In the genomic region with DNA sequence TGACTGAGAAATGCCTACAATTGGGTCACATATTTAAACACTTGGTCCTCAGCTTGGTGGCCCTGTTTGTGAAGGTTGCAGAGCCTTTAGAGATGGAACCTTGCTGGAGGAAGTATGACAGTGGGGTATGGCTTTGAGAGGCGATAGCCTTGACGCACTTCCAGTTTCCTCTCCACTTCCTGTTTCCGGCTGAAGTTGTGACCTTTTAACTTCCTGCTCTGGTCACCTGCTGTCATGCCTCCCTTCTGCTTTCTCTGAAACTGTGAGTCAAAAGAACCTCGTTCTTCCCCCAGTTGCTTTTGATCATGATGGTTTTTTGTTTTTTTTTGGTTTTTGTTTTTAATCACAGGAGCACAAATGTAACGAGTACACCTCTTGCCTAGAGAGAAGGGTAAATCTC, we compare ENCODE assay signal across 22 mouse cellular contexts.
DNase-seq lines count a peak whose midpoint lies in the region; ATAC-seq and TF ChIP-seq lines count a peak whose summit lies in the region.
"Had no signal": no experiment of that assay in that cellular context is flagged by ENCODE, and none has a peak within 500 bp of the region (broad histone marks: within the 10 kb centered on the region; RNA-seq: fewer than 3 reads in every experiment).

No protein-coding gene starts in this region.

- no peak overlapping the region for H3K4me2 ChIP-seq in neural tube, embryonic 15.5 days
- H3K4me2 ChIP-seq: heart, embryonic 12.5 days; hindbrain, embryonic 15.5 days had no signal

- peak; percentile 2 for DNase-seq in CD4-positive helper T cell, adult 2 months (ENCODE audit: low read depth, low spot score)
- DNase-seq in G1E (ENCODE audit: low spot score) = no peak
- DNase-seq in heart, embryonic 10.5 days (ENCODE audit: low spot score) = no peak
- DNase-seq in kidney, postnatal 14 days = no peak
- DNase-seq in frontal cortex, postnatal 36 days (ENCODE audit: low spot score in 2 of 2) = no peak
- DNase-seq: adrenal gland, adult 2 months; adrenal gland, postnatal 36 days; B cell, adult 2 months; cerebellum, adult 2 months; gastrocnemius, postnatal 36 days; heart, adult 2 months; kidney, adult 11 months had no signal

- ATAC-seq in G1E (ENCODE audit: extremely low read depth, insufficient number of reproducible peaks, low FRiP score, poor library complexity, severe bottlenecking) = peak; percentile 76
- peak; percentile 60 for ATAC-seq in inflammation-experienced regulatory T-cells, adult 6 months
- ATAC-seq in neural tube, embryonic 15.5 days (ENCODE audit: low FRiP score) = no peak
- ATAC-seq: forebrain, embryonic 14.5 days; Patski had no signal

- H3K27ac ChIP-seq in heart, embryonic 10.5 days = no peak overlapping the region
- no peak overlapping the region for H3K27ac ChIP-seq in neural tube, embryonic 15.5 days (replicated peaks)
- H3K27ac ChIP-seq: embryonic facial prominence, embryonic 10.5 days; forebrain, embryonic 10.5 days; heart, adult 2 months; hindbrain, embryonic 10.5 days; hindbrain, embryonic 15.5 days had no signal

- no peaks in the 10 kb centered on the region for H3K9me3 ChIP-seq in G1E (replicated peaks)
- H3K9me3 ChIP-seq in heart, embryonic 10.5 days = no peaks in the 10 kb centered on the region
- H3K9me3 ChIP-seq in neural tube, embryonic 15.5 days (replicated peaks) = no peaks in the 10 kb centered on the region
- H3K9me3 ChIP-seq: embryonic facial prominence, embryonic 10.5 days; forebrain, embryonic 10.5 days; heart, embryonic 12.5 days; hindbrain, embryonic 10.5 days; hindbrain, embryonic 15.5 days had no signal

- no peak for TF ChIP-seq CTCF in G1E (IDR thresholded peaks at IDR 0.05; ENCODE audit: low read depth, low read length)

- no peak overlapping the region for H3K4me3 ChIP-seq in G1E (ENCODE audit: low read depth, low read length)
- H3K4me3 ChIP-seq in heart, embryonic 10.5 days = no peak overlapping the region
- no peak overlapping the region for H3K4me3 ChIP-seq in neural tube, embryonic 15.5 days (replicated peaks)
- H3K4me3 ChIP-seq: embryonic facial prominence, embryonic 10.5 days; erythroblast, embryonic 14.5 days; forebrain, embryonic 10.5 days; heart, adult 2 months; heart, embryonic 12.5 days; hindbrain, embryonic 10.5 days; hindbrain, embryonic 15.5 days had no signal

- peaks cover 14% of the 10 kb centered on the region; the same call in 1 of the 2 replicates for H3K27me3 ChIP-seq in G1E (ENCODE audit: insufficient read depth, low read length)
- no peaks in the 10 kb centered on the region for H3K27me3 ChIP-seq in heart, embryonic 10.5 days (ENCODE audit: insufficient read depth, poor library complexity, severe bottlenecking)
- H3K27me3 ChIP-seq in neural tube, embryonic 15.5 days (replicated peaks) = no peaks in the 10 kb centered on the region
- H3K27me3 ChIP-seq: heart, embryonic 12.5 days; hindbrain, embryonic 15.5 days had no signal

- peaks cover 8% of the 10 kb centered on the region; the same call in 1 of the 2 replicates for H3K4me1 ChIP-seq in G1E (ENCODE audit: insufficient read depth, low read depth, low read length)
- H3K4me1 ChIP-seq in heart, embryonic 10.5 days = no peaks in the 10 kb centered on the region
- no peaks in the 10 kb centered on the region for H3K4me1 ChIP-seq in neural tube, embryonic 15.5 days
- H3K4me1 ChIP-seq: embryonic facial prominence, embryonic 10.5 days; heart, embryonic 12.5 days; hindbrain, embryonic 10.5 days; hindbrain, embryonic 15.5 days had no signal

- no peak overlapping the region for H3K9ac ChIP-seq in neural tube, embryonic 15.5 days (replicated peaks)
- H3K9ac ChIP-seq: heart, embryonic 12.5 days; hindbrain, embryonic 15.5 days had no signal

- 66% methylated on average over 5 of the region's 5 CpGs for WGBS in heart, embryonic 10.5 days
- WGBS in neural tube, embryonic 15.5 days = 78% methylated on average over 5 of the region's 5 CpGs

- no peaks in the 10 kb centered on the region for H3K36me3 ChIP-seq in G1E (replicated peaks)
- H3K36me3 ChIP-seq in heart, embryonic 10.5 days = no peaks in the 10 kb centered on the region
- no peaks in the 10 kb centered on the region for H3K36me3 ChIP-seq in neural tube, embryonic 15.5 days
- H3K36me3 ChIP-seq: embryonic facial prominence, embryonic 10.5 days; forebrain, embryonic 10.5 days; heart, embryonic 12.5 days; hindbrain, embryonic 15.5 days had no signal
